Mouse (Mus musculus) natural killer cell, adult 2 months (primary cell): ENCODE data around the gene Bid.
"Not testable (repeated sequence)": the region's sequence is repeated elsewhere in the genome, so short reads cannot be mapped to it uniquely, and the experiment has no call there.

Experiments used
- DNase-seq, 2 experiments: peaks; one replicate each; pipeline ENCODE4 v3.0.0; 2022; ENCODE audit warnings: low spot score in 2 of 2

The Bid gene

GRCm38 (mm10) chr6:120903450-120903912 lies 13.2 kb downstream of the Bid start:
- DNase-seq: peak in 1 of 2 experiments; percentile 34

- DNase-seq: peak; percentile 5 to 24
Measured at GRCm38 (mm10) chr6:120901776-120902645, 14.6 kb downstream of the Bid start.

GRCm38 (mm10) chr6:120898188-120898833 lies 18.3 kb downstream of the Bid start:
- DNase-seq: peak in 1 of 2 experiments; percentile 38

- no peak for DNase-seq
Measured at GRCm38 (mm10) chr6:120894524-120894923, 22.1 kb downstream of the Bid start.

GRCm38 (mm10) chr6:120894089-120894488 lies 22.6 kb downstream of the Bid start:
- no peak for DNase-seq

GRCm38 (mm10) chr6:120886696-120887095 lies 30.0 kb downstream of the Bid start:
- DNase-seq: no peak

- DNase-seq: no peak
Measured at GRCm38 (mm10) chr6:120884436-120884835, 32.2 kb downstream of the Bid start.

GRCm38 (mm10) chr6:120879046-120879445 lies 37.6 kb downstream of the Bid start:
- no peak for DNase-seq

GRCm38 (mm10) chr6:120873874-120874273 lies 42.8 kb downstream of the Bid start:
- no peak for DNase-seq

- DNase-seq: no peak
Measured at GRCm38 (mm10) chr6:120871286-120871685, 45.4 kb downstream of the Bid start.

GRCm38 (mm10) chr6:120868824-120869223 lies 47.8 kb downstream of the Bid start:
- no peak for DNase-seq

- peak in 1 of 2 experiments; percentile 13 for DNase-seq
Measured at GRCm38 (mm10) chr6:120866051-120866814, 50.4 kb downstream of the Bid start.

GRCm38 (mm10) chr6:120860079-120860478 lies 56.6 kb downstream of the Bid start:
- DNase-seq: no peak

- no peak for DNase-seq
Measured at GRCm38 (mm10) chr6:120858217-120858711, 58.4 kb downstream of the Bid start.

- DNase-seq: no peak
Measured at GRCm38 (mm10) chr6:120854413-120854812, 62.2 kb downstream of the Bid start.

- not testable (repeated sequence) for DNase-seq
Measured at GRCm38 (mm10) chr6:120850720-120851119, 65.9 kb downstream of the Bid start.
